Mouse (Mus musculus): ENCODE results near the gene Slc25a34.

- TF ChIP-seq CTCF (IDR thresholded peaks at IDR 0.05; ENCODE audit: control insufficient read depth, insufficient read depth, insufficient read length), result no peak
- no peak for TF ChIP-seq MAX (IDR thresholded peaks at IDR 0.05)
- TF ChIP-seq CEBPB (IDR thresholded peaks at IDR 0.05; ENCODE audit: low read depth), result no peak
Observed at GRCm38 (mm10) chr4:141570004-141570403, 53.6 kb downstream of the Slc25a34 start.
